Mouse (Mus musculus) cortical plate, adult 2 months (tissue): Measurements from ENCODE around the gene Nme4.

Experiments
- CTCF ChIP-seq: fragments of 200-500 bp; IDR thresholded peaks from 2 replicates; pipeline ENCODE4 v1.5.1; 2011; ENCODE audit warnings: mild to moderate bottlenecking, control low read depth, low read length; ENCODE audit not compliant: insufficient read depth; ENCODE audit errors: extremely low read depth
- POLR2A ChIP-seq: fragments of 200-500 bp; IDR thresholded peaks from 2 replicates; pipeline ENCODE4 v1.6.1; 2011; ENCODE audit warnings: mild to moderate bottlenecking, low read length, control low read depth; ENCODE audit not compliant: insufficient read depth; ENCODE audit errors: extremely low read depth

GRCm38 (mm10) chr17:26057787-26058567, 37.4 kb downstream of the Nme4 start:
- TF ChIP-seq CTCF (no peak), POLR2A (no peak)
